Mouse (Mus musculus) mammary gland, adult 2 months (tissue): ENCODE data around the gene Mrps23. TPM values are rescaled to one million over a fixed set of nuclear protein-coding genes. Genes with fewer than 3 reads are reported as not detected.

Source experiments
- polyA plus RNA-seq: library from polyadenylated mRNA; depleted of rRNA; stranded (reverse); fragments of >200 nt; gene quantifications from 2 replicates; pipeline ENCODE4 v1.2.3, GENCODE M21; 2012; ENCODE audit warnings: low replicate concordance; rRNA removed

Gene Mrps23
- 35.3 and 39.0 TPM in 2 replicates for polyA plus RNA-seq

DNA sequence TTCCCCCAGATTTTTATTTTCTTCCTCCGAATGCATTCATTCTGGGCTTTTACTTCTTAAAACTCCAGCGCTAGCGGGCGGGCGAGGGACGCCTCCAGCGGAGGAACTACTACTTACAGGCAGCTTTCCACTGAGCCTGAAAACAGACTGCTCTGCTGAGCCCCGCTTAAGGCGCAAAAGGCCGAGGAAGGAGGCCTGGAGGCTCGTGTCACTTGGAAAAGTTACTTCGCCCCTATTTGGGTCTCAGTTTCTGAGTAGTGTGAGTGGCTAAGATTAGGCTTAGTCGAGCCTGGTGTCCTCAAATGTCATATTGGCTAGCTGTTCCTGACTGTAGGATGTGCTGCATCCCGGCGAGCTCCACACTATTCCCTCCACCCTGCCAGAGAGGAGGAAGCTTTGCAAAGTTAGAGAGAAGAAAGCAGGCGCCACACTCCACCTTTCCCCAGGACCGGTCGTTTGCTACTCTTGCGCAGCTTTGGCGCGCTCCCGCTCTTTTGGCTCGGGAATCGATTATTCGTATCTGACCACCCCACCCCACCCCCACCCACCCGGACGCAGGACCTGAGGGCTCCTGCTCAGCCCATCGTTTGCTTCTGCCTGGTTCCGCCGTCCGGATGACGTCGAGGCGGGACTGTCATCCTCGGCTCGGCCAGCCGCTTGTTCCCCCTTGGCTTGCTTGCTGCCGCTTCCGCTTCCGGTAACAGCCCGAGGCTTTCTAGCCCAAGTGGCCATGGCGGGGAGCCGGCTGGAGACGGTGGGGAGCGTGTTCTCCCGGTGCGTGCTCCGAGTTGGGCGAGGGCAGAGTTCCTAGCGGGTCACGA, at the start of gene Mrps23:
Mrps23 (plus strand) TSS at position 677 of the 821 bp plus-strand sequence.

Other genes with a start within 250 kb of the Mrps23 start
- gene Dynll2, start 216.9 kb upstream of the Mrps23 start, polyA plus RNA-seq: 61.7 and 97.8 TPM in 2 replicates
- 68.3 and 160 TPM in 2 replicates for gene Srsf1, start 157.0 kb upstream of the Mrps23 start, polyA plus RNA-seq
- gene Vezf1, start 136.1 kb upstream of the Mrps23 start, polyA plus RNA-seq: 15.1 and 28.3 TPM in 2 replicates
- 40.3 and 40.6 TPM in 2 replicates for gene Cuedc1, start 106.3 kb upstream of the Mrps23 start, polyA plus RNA-seq
- gene Ccdc182, start 89.7 kb downstream of the Mrps23 start, polyA plus RNA-seq: not detected in 2 replicates